Mouse (Mus musculus): ENCODE data around the gene Mpdz.

Gene Mpdz

GRCm38 (mm10) chr4:81389263-81389662 lies 53.4 kb downstream of the Mpdz start:
- DNase-seq (ENCODE audit: low read depth), result no peak

GRCm38 (mm10) chr4:81387644-81388043 lies 55.0 kb downstream of the Mpdz start:
- DNase-seq (ENCODE audit: low read depth), result no peak

GRCm38 (mm10) chr4:81372355-81372754 lies 70.3 kb downstream of the Mpdz start:
- DNase-seq (ENCODE audit: low read depth), result no peak

GRCm38 (mm10) chr4:81351368-81351767 lies 91.2 kb downstream of the Mpdz start:
- DNase-seq (ENCODE audit: low read depth), result no peak

- no peak for DNase-seq (ENCODE audit: low read depth)
Measured at GRCm38 (mm10) chr4:81348646-81349045, 94.0 kb downstream of the Mpdz start.

GRCm38 (mm10) chr4:81345141-81345540 lies 97.5 kb downstream of the Mpdz start:
- no peak for DNase-seq (ENCODE audit: low read depth)

GRCm38 (mm10) chr4:81333628-81333991 lies 109.0 kb downstream of the Mpdz start:
- DNase-seq (ENCODE audit: low read depth), result no peak

GRCm38 (mm10) chr4:81332901-81333627 lies 109.6 kb downstream of the Mpdz start:
- DNase-seq (ENCODE audit: low read depth), result no peak

GRCm38 (mm10) chr4:81332439-81332841 lies 110.2 kb downstream of the Mpdz start:
- DNase-seq (ENCODE audit: low read depth), result no peak

GRCm38 (mm10) chr4:81327694-81328093 lies 114.9 kb downstream of the Mpdz start:
- no peak for DNase-seq (ENCODE audit: low read depth)

GRCm38 (mm10) chr4:81323853-81324252 lies 118.8 kb downstream of the Mpdz start:
- DNase-seq (ENCODE audit: low read depth), result no peak

GRCm38 (mm10) chr4:81322232-81322631 lies 120.4 kb downstream of the Mpdz start:
- DNase-seq (ENCODE audit: low read depth), result no peak

- DNase-seq (ENCODE audit: low read depth), result no peak
Measured at GRCm38 (mm10) chr4:81314618-81315017, 128.0 kb downstream of the Mpdz start.

GRCm38 (mm10) chr4:81313246-81313645 lies 129.4 kb downstream of the Mpdz start:
- no peak for DNase-seq (ENCODE audit: low read depth)

GRCm38 (mm10) chr4:81310168-81310474 lies 132.5 kb downstream of the Mpdz start:
- DNase-seq (ENCODE audit: low read depth), result no peak

GRCm38 (mm10) chr4:81309473-81310167 lies 133.0 kb downstream of the Mpdz start:
- no peak for DNase-seq (ENCODE audit: low read depth)

GRCm38 (mm10) chr4:81307596-81308265 lies 134.9 kb downstream of the Mpdz start:
- no peak for DNase-seq (ENCODE audit: low read depth)

- no peak for DNase-seq (ENCODE audit: low read depth)
Measured at GRCm38 (mm10) chr4:81302056-81302455, 140.6 kb downstream of the Mpdz start.

GRCm38 (mm10) chr4:81298384-81298783 lies 144.2 kb downstream of the Mpdz start:
- DNase-seq (ENCODE audit: low read depth), result no peak

GRCm38 (mm10) chr4:81293309-81293708 lies 149.3 kb downstream of the Mpdz start:
- no peak for DNase-seq (ENCODE audit: low read depth)

GRCm38 (mm10) chr4:81285564-81285963 lies 157.1 kb downstream of the Mpdz start:
- no peak for DNase-seq (ENCODE audit: low read depth)

- DNase-seq (ENCODE audit: low read depth), result no peak
Measured at GRCm38 (mm10) chr4:81283611-81284010, 159.0 kb downstream of the Mpdz start.

GRCm38 (mm10) chr4:81283081-81283480 lies 159.5 kb downstream of the Mpdz start:
- no peak for DNase-seq (ENCODE audit: low read depth)

All from c-Kit-positive CD71-negative TER-119-negative erythroid progenitor cells, embryonic 14.5 days (primary cell).